Mouse (Mus musculus) kidney, adult 2 months (tissue): ENCODE results near the gene Atg101.
A peak's percentile ranks its signal among the peaks of the same experiment; 100 is the strongest.

Source experiments
- CTCF ChIP-seq: fragments of 200-500 bp; conservative IDR thresholded peaks from 2 replicates; pipeline ENCODE4 v1.5.1; 2011; ENCODE audit warnings: low read depth, mild to moderate bottlenecking, control low read depth, low read length, moderate library complexity, mixed read lengths; ENCODE audit not compliant: insufficient read depth, insufficient read length
- POLR2A ChIP-seq: fragments of 200-500 bp; IDR thresholded peaks from one replicate; pipeline ENCODE4 v1.6.1; 2011; ENCODE audit warnings: low read depth, low read length, control low read depth

DNA sequence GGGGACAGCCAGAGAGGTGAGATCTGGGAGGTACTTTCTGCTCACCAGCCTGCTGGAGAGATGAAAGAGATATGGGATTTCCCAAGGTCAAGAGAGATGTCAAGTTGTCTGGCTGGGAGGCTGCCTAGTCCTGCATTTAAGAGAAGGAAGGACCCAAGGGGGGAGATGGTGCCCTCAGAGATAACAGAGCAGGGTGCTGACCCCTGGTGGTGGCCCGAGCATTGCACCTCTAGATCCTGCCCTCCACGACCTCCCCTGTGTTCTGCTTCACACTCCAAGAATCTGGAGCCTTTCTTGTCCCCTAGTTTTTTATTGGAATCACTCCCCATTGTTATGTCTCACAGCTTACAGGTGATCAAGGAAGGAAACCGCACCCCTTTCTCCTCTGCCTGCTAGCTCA is 47.2 kb upstream of the Atg101 start:
- TF ChIP-seq CTCF (peak; percentile 75), POLR2A (no peak)
